Mouse (Mus musculus) left cerebral cortex, adult 8-10 months (tissue): ENCODE measurements at regions not wholly inside any gene's neighbourhood (a gene's known extent, or its start where the extent isn't known, plus 50 kb on each side); places are given as distances from the start of the nearest gene placed in this dataset.
A peak's percentile ranks its signal among the peaks of the same experiment; 100 is the strongest.

Source experiments
- DNase-seq, 2 experiments: peaks; one replicate each; pipeline ENCODE4 v3.0.0; 2022; ENCODE audit warnings: low spot score in 2 of 2

GRCm38 (mm10) chr4:140463296-140463695 lies 202.5 kb downstream of the Arhgef10l start:
- DNase-seq: no peak

DNA sequence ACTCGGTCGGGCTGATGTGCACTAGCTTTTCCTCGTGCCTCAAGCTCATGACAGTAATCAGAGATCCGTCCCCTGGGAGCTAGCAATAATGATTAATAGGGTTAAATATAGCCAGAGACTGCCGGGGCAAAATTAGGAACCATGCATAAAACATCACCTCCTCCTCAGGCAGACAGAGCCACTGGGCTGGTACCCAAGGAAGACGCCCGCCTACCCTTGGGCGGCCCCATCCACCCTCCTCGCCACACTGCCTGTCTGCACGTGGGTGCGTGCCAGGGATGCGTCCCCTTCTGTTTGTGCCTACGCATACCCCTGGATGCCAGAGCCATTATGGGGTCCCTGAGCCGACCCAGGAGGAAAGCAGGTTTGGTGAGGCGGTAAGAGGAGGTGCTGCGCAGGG lies 204.5 kb downstream of the Arhgef10l start:
- peak; percentile 55 to 84 for DNase-seq

GRCm38 (mm10) chr4:140449062-140449461 lies 202.5 kb upstream of the Igsf21 start:
- DNase-seq: peak in 1 of 2 experiments; percentile 91

GRCm38 (mm10) chr4:140446455-140446854 lies 199.9 kb upstream of the Igsf21 start:
- DNase-seq: peak in 1 of 2 experiments; percentile 67

DNA sequence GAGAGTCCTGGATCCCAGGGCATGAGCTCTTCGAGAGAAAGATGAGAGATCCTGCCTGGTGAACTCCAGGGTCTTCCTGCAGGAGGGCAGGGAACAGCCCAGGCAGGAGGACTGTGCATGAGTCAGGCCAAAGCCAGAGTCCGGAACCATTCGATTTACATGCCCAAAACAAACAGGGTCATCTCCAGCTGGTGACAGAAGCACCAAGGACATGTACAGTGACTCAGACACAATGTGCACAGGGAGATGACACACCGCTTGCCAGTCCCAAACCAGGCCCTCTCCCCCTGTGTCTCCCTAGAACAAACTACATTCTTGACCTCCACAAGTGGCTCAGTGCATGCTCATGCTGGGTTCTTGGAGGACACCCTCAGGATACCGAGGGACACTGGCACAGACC lies 199.3 kb upstream of the Igsf21 start:
- no peak for DNase-seq

DNA sequence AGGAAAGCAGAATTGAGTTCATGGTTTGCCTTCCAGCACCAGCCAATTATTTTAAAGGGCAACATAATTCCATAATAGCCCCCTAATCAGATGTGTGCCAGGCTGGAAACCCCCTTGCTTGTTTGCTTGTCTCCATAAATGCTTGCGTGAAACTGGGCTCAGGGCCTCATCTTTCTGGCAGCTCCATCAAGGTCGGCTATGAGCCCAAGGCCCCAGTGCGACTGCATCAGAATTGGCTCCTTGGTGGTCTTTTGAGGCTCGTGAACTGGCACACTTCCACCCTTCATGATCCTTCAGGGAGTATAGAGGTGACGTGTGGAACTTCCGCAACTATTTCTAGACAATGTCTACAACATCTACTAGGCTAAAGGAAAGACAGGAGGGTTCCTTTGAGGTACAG lies 196.6 kb upstream of the Igsf21 start:
- no peak for DNase-seq

- no peak for DNase-seq
These were observed 195.2 kb upstream of the Igsf21 start for GRCm38 (mm10) chr4:140441805-140442204.

DNA sequence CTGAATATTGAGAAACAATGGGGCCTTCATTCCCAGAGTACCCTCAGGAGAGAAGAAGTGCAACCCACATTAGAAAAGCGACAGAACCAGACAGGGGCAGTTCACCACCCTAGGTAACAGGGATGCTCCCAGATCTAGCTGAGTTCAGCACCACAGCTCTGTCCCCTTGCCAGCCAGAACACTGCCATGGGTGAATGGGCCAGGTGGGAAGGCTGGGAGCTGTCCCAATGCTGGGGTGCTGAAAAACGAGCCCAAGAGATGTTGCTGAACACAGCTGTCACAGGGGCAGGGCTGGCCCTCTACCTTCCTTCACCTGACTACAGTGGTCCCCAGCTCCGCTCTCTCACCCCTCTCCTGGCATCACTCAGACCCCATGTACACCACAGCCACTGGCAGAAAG lies 193.3 kb upstream of the Igsf21 start:
- DNase-seq: no peak

DNA sequence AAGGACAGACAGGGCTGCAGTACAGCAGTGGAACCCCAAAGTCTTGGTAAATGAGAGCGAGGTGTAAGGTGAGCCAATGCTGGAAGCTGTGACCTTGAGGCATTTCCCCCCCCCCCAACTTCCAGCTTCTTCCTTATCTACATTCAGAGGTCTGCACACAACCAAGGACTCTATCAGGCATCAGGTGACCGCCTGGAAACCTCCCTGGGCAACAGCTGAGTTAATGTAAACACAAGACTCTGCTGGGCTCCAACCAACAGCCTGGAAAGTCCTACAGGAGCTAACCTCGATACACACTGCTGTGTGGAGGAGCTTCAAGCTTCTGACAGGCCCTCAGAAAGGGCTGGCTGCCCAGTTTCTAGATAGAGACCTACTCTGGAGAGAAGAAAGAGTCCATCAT lies 189.4 kb upstream of the Igsf21 start:
- no peak for DNase-seq

DNA sequence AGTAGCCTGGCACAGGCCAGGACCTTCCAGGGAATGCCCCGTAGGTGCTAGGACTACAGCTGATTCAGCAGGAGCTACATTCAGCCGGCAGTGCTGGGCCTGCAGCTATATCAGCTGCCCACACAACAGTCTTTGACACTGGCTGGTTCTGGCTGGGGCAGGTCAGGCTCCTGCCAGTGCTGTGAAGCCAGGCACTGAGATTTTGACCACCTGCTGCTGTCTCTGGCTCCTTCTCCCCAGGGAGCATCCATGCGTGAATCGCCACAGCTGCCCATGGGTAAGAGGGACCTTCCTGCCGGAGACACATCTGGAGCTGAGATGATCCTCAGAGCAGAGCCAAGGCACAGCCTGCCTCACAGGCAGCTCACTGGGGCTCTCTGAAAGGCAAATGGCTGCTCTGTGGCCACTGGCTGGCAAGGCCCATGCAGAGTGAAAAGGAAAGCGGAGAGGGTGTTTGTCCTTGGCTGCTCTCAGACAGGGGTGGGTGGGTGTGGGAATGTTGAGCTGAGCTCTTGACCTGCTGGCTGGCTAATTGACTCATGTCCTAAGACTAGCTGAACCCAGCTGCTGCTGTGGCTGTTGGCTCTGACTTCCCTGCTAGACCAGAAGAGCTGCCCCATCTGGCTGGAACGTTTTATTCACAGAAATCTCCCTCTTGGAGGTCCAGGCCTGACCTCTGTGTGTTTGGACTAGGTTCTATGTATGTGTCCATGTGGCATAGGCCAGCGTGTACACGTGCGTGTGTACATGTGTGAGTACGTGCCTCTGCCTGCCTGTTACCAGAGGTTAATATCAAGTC lies 187.4 kb upstream of the Igsf21 start:
- DNase-seq: no peak

DNA sequence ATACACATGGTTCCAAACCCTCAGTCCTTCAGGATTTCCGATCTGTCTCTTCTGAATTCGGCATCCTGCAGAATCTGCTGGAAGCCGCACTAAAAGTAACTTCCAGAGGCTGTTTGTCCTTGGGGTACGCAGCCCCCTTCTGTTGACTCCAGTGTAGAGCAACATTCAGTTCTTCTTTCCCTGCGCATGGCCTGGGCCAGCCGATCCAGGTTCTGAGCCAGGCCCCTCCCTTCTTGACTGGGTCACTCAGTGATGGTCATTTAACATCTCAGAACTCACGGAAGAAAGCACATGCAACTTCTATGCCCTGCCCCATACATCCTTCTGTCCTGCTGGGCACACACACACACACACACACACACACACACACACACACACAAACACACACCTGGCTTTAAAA lies 185.5 kb upstream of the Igsf21 start:
- DNase-seq: no peak

GRCm38 (mm10) chr4:140427039-140427438 lies 180.5 kb upstream of the Igsf21 start:
- DNase-seq: no peak

GRCm38 (mm10) chr4:140423791-140424190 lies 177.2 kb upstream of the Igsf21 start:
- peak; percentile 30 to 90 for DNase-seq

DNA sequence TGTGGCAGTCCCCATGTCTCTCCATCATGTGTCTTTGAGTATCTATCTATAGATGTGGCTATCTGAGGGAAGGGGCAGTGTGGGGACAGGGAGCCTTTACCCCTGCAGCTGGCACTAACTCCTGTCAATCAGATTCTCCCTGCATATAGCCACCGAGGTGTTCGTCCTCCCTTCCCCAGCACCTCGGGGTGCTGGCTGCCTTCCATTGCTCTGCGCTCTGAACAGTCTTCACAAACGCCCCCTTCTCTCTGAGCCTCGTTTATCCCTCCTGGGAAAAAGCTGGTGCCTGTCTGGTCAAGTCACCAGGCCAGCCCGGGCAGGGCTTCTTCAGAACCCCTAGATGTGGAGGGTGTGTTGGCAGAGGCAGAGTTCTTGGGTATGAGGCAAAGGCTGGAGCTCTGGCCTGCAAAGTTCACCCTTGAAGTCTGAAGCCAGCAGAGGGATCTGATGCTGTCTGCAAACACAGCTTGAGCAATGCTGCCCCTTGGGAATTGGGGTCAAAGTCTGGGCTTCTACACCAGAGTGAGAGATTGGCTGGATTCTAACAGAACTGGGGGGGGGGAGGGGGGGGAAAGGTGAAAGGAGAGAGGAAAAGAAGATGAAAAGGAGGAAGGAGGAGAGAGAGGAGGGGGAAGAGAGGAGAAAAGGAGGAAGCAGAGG lies 175.5 kb upstream of the Igsf21 start:
- no peak for DNase-seq

GRCm38 (mm10) chr4:140419720-140420412 lies 173.3 kb upstream of the Igsf21 start:
- DNase-seq: no peak

DNA sequence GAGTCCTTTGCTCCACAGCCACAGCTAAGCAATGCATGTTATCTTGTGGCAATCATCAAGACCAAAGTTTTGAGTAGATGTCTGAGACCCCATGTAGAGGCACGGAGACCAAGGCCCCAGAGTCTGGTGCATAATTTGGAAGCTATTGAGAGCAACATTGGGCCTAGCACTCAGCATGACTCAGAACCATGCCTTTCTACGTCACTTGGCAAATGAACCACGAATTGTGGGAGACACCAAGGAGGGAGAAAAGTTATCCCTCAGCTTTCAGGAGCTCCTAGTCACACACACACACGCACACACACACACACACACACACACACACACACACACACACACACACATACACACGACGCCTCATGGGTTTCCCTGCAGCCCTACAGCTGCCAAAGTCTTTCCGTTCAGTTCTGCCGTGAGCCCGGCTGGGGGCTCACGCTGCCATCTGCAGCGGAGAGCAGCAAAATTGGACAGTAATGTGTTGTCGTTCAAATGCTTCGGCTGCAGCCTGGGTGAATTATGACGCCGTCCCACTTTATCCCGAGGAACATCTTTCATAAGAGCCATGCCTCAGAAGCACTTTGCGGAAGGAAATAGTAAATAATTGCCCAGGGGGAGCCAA lies 165.8 kb upstream of the Igsf21 start:
- DNase-seq: peak in 1 of 2 experiments; percentile 22

GRCm38 (mm10) chr4:140408446-140408845 lies 161.9 kb upstream of the Igsf21 start:
- no peak for DNase-seq

DNA sequence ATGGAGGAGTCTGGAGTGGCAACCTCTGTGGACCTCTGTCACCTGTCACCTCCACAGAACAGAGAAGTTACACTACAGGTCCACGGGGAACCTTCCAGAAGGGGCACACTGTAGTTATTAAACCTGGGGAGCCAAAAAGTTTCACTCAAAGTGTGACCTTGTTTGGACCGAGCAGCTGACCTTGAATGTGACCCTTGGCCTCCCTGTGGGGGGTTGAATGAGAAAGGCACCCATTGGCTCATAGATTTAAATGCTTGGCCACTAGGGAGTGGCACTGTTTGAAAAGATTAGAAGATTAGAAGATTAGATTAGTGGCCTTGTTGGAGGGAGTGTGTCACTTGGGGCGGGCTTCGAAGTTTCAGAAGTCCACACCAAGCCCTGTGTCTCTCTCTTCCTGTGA lies 160.3 kb upstream of the Igsf21 start:
- DNase-seq: no peak

- DNase-seq: no peak
These were observed 159.7 kb upstream of the Igsf21 start for GRCm38 (mm10) chr4:140405993-140406881.

DNA sequence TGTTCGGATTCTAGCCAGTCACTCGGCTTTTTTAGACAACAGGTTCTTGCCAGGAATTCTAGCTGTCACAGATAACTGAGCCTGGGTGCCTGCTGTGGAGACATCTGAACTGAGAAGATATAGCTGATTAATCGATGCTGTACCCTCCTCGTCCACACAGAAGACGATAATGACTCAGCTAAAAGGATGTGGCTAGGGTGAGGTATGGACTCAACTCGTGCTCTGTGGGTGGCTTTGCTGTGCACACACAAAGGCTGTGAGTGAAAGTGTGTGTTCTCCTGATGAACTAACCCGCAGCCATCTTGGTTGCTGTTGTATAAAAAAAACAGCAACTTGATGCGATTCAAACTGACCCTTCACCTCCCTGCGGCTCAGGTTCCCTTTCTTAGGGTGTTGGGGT lies 158.8 kb upstream of the Igsf21 start:
- no peak for DNase-seq

DNA sequence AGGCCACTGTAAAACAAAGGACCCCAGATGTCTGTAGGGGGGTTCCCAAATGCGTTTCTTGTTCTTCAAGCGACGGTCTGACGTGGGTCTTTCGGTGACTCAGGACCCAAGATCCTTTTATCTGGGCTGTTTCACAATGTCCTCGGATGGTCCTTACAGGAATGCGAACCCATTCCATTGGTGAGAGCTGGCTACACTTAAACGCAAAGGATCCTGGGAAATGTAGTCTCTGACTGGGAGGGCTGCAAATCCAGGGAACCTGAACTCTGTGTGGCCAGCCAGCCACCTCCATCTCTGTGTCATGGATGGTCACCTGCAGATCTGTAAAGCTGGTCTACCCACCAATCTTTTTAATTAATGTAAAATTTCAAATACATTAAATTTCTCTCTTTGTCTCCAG lies 156.5 kb upstream of the Igsf21 start:
- DNase-seq: no peak
